Mouse (Mus musculus) lung, embryonic 15.5 days (tissue): ENCODE data around the gene Ssu72. TPM values are rescaled to one million over a fixed set of nuclear protein-coding genes. Genes with fewer than 3 reads are reported as not detected.
"Not testable (repeated sequence)": the region's sequence is repeated elsewhere in the genome, so short reads cannot be mapped to it uniquely, and the experiment has no call there.

ENCODE experiments used
- ATAC-seq: fragments of 200-750 bp; cut with Nextera tagmentation; 2 replicates; pipeline ENCODE4 v1.8.0; 2017; ENCODE audit warnings: moderate number of reproducible peaks, borderline replicate concordance; ENCODE audit not compliant: low FRiP score, low TSS enrichment; ENCODE audit errors: extremely low read depth
- H3K27ac ChIP-seq: fragments of 300-500 bp; sonication (generic); 2 replicates; pipeline ENCODE4 v1.5.1; 2015; ENCODE audit warnings: moderate library complexity, mild to moderate bottlenecking, inconsistent platforms
- H3K27me3 ChIP-seq: fragments of 300-500 bp; sonication (generic); 2 replicates; pipeline ENCODE4 v1.6.1; 2015; ENCODE audit warnings: inconsistent platforms
- H3K36me3 ChIP-seq: fragments of 300-500 bp; sonication (generic); 2 replicates; pipeline ENCODE4 v1.6.1; 2015; ENCODE audit warnings: inconsistent platforms
- H3K4me1 ChIP-seq: fragments of 300-500 bp; sonication (generic); 2 replicates; pipeline ENCODE4 v1.6.1; 2015; ENCODE audit warnings: inconsistent platforms
- H3K4me2 ChIP-seq: fragments of 300-500 bp; sonication (generic); 2 replicates; pipeline ENCODE4 v1.6.1; 2015; ENCODE audit warnings: inconsistent platforms, mild to moderate bottlenecking, moderate library complexity
- H3K4me3 ChIP-seq: fragments of 300-500 bp; sonication (generic); 2 replicates; pipeline ENCODE4 v1.5.1; 2015; ENCODE audit warnings: mild to moderate bottlenecking, inconsistent platforms
- H3K9ac ChIP-seq: fragments of 300-500 bp; sonication (generic); 2 replicates; pipeline ENCODE4 v1.6.1; 2015; ENCODE audit warnings: inconsistent platforms
- H3K9me3 ChIP-seq: fragments of 300-500 bp; sonication (generic); 2 replicates; pipeline ENCODE4 v1.6.1; 2016; ENCODE audit warnings: inconsistent platforms
- WGBS: fragments of 180-500 bp; shearing (Covaris S2); methylation state at CpG from one replicate; pipeline ENCODE4 v1.1.7; 2015; 5-methylcytosine and 5-hydroxymethylcytosine counted together
- polyA plus RNA-seq: library from polyadenylated mRNA; unstranded; fragments of >200 nt; fragmentation: Nextera tagmentation; extraction: Ambion mirVana; gene quantifications from 2 replicates; pipeline ENCODE4 v1.2.1, GENCODE M21; 2015

The Ssu72 gene
- polyA plus RNA-seq, result 147 and 150 TPM in 2 replicates

DNA sequence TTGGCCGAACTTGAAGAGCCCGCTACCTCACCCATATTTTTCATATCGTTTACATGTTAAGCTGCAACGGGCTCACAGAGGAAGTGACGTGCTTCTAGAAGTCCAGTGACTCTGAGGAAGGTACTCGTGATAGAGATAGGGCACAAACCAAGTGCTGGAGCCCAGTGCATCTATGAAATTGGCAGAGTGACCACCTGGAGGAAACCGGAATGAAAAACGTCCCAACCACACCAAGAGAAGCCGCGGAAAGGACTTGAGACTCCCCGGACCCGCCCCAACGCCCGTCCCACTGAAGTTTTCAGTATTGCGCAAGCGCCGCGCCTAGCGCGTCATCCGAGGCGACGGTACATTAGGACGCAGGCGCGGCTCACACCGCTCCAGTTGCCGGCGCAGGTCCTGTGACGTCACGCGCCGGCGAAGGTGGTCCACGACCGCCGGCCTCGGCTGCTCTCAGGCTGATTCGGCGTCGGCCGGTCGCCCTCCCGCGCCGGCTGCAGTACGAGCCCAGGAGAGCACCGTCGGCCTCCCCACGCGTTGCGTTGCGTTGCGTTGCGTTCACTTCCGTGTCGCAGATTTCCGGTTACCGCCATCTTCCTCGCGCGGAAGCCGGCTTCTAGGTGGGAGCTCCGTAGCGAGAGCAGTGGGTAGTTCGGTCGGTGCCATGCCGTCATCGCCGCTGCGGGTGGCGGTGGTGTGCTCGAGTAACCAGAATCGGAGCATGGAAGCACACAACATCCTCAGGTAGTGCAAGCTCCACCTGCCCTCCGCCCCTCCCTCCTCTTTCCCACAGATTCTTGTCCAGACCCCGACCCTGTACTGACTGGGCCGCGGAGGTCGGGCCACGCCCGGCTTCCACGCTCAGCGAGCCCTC lies at the start of gene Ssu72:
Gene Ssu72, plus strand, starts transcription at position 80 of the 871 bp plus-strand sequence.
- peak; percentile 96 for ATAC-seq
- H3K4me3 ChIP-seq, result peak within 1 kb of the TSS; percentile 89
- under 1% methylated on average over 83 of the region's 83 CpGs for WGBS
- H3K27me3 ChIP-seq, result no peaks in the 10 kb centered on the region
- H3K36me3 ChIP-seq, result no peaks in the 10 kb centered on the region
- H3K4me1 ChIP-seq, result peaks cover 18% of the 10 kb centered on the region
- no peaks in the 10 kb centered on the region for H3K9me3 ChIP-seq
- peak within 1 kb of the TSS; percentile 94 for H3K27ac ChIP-seq
- peak within 1 kb of the TSS; percentile 95 for H3K9ac ChIP-seq
- H3K4me2 ChIP-seq, result peak within 1 kb of the TSS; percentile 68

DNA sequence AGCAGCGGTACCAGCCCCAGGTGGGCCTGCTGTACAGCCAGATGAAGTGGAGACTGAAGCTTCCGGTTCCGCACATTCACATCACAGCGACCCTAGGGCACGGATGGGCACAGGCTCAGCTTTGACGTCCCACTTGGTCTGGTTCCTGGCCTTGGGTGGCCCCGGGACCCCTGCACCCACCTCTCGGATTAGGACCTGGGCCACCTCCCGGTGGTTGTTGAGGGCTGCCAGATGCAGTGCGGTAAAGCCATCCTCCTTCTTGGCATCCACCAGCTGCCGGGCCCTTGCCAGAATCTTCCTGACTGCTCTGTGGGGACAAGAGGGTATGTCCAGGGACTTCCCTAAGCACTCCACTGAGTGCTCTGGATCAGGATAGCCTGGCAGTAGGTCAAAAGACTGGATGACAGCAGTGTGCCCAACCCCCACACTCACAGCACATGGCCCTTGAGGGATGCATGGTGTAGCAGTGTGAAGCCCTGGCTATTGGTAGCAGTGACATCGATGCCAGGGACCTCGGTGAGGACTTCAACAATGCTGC lies 48.3 kb upstream of the Ssu72 start:
- Histone ChIP-seq H3K4me2 (no peak overlapping the region), H3K9ac (no peak overlapping the region), H3K9me3 (no peaks in the 10 kb centered on the region), H3K4me3 (no peak overlapping the region), H3K27me3 (peaks cover 23% of the 10 kb centered on the region), H3K36me3 (0 out of 2 replicates have a peak, but pooled peaks cover 3% of the 10 kb centered on the region), H3K27ac (no peak overlapping the region), H3K4me1 (peaks cover 42% of the 10 kb centered on the region)
- ATAC-seq, result no peak
- WGBS, result 89% methylated on average over 13 of the region's 13 CpGs

DNA sequence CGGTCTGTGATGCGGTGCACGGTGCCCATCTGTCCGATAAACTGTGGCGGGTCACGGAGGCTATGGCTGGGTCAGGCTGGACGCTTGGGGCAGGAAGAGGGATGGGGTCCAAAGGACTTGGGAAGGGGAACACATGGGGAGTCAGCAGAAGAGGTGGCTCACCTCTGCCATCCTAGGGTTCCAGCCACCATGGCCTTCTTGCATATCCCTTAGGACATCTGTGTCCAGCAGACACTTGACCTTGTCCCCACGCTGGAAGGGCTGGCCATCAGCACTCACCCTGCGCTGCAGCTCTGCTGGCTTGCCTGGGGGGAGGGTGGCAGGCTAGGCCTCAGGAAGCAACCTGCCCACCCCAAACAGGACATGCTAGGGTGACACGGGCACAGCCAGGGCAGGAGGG lies 45.6 kb upstream of the Ssu72 start:
- Histone ChIP-seq H3K27me3 (peaks cover 19% of the 10 kb centered on the region), H3K9ac (no peak overlapping the region), H3K4me3 (no peak overlapping the region), H3K9me3 (no peaks in the 10 kb centered on the region), H3K27ac (no peak overlapping the region), H3K36me3 (0 out of 2 replicates have a peak, but pooled peaks cover 3% of the 10 kb centered on the region), H3K4me1 (peaks cover 20% of the 10 kb centered on the region), H3K4me2 (no peak overlapping the region)
- ATAC-seq, result no peak
- 90% methylated on average over 10 of the region's 10 CpGs for WGBS

- no peak for ATAC-seq
- Histone ChIP-seq H3K36me3 (0 out of 2 replicates have a peak, but pooled peaks cover 7% of the 10 kb centered on the region), H3K27ac (no peak overlapping the region), H3K4me2 (no peak overlapping the region), H3K9ac (no peak overlapping the region), H3K4me3 (no peak overlapping the region), H3K4me1 (peaks cover 4% of the 10 kb centered on the region; the same call in 1 of the 2 replicates), H3K27me3 (0 out of 2 replicates have a peak, but pooled peaks cover 2% of the 10 kb centered on the region), H3K9me3 (no peaks in the 10 kb centered on the region)
- 61% methylated on average over 12 of the region's 12 CpGs for WGBS
These were observed 44.0 kb upstream of the Ssu72 start for GRCm38 (mm10) chr4:155660641-155661040.

- Histone ChIP-seq H3K9me3 (no peaks in the 10 kb centered on the region), H3K27me3 (no peaks in the 10 kb centered on the region), H3K4me3 (no peak overlapping the region), H3K4me1 (peaks cover 16% of the 10 kb centered on the region), H3K4me2 (no peak overlapping the region), H3K9ac (no peak overlapping the region), H3K27ac (0 out of 2 replicates have a peak overlapping the region, but pooled peaks have one; percentile 3), H3K36me3 (peaks cover 9% of the 10 kb centered on the region; the same call in 1 of the 2 replicates)
- no peak for ATAC-seq
These were observed 37.7 kb upstream of the Ssu72 start for GRCm38 (mm10) chr4:155666903-155667302.

DNA sequence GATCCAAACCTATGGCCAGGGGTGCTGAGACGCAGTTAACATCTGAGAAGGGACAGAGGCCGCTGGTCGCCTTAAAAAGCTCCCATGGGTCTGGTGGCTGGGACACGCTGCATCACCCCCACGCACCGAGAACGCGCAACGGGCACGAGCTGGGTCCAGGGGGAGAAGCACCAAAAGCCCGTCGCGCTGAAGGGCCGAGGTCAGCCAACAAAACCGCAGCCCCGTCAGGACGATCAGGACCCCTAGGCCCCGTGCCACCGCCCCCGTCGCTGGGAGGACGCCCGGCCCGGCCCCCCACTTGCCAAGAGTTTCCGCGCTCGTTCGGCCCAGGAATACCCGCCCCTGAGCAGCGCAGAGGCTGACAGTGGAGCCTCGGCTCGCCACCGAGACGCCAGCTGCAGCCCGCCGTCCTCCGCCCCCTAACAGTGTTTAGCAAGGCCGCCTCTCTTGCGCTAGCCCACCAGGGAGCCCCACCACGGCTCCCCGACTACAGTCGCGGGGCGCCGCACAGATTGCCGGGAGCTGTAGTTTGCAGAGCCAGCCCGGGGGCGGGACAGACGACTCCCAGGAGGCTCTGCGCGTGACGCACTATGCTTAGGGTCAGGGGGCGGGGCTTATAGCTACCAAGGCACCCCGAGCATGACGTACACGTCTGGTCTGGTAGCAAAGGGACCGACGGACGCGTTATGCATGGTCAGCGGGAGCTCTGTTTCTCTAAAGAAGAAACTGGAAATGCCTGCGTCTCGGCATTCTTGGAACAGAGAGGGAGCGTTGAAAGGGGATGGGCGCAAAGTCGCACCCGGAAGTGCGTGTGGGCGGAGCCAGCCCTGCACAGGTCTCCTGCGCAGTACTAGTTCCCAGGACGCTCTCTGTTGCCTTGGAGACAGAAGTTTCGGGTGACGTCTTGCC lies 35.7 kb upstream of the Ssu72 start, which contains the start of gene Mib2:
Gene Mib2, minus strand, starts transcription at position 510 of the 909 bp plus-strand sequence.
- ATAC-seq, result peak; percentile 99
- H3K27me3 ChIP-seq, result no peaks in the 10 kb centered on the region
- H3K4me3 ChIP-seq, result peak within 1 kb of the TSS; percentile 90
- peak within 1 kb of the TSS; percentile 80 for H3K27ac ChIP-seq
- peak within 1 kb of the TSS; percentile 84 for H3K4me2 ChIP-seq
- peaks cover 9% of the 10 kb centered on the region; the same call in 1 of the 2 replicates for H3K36me3 ChIP-seq
- H3K9ac ChIP-seq, result peak within 1 kb of the TSS; percentile 74
- WGBS, result under 1% methylated on average over 70 of the region's 73 CpGs
- peaks cover 16% of the 10 kb centered on the region for H3K4me1 ChIP-seq
- H3K9me3 ChIP-seq, result no peaks in the 10 kb centered on the region

GRCm38 (mm10) chr4:155669598-155670075 lies 35.0 kb upstream of the Ssu72 start:
- no peak overlapping the region for H3K27ac ChIP-seq

DNA sequence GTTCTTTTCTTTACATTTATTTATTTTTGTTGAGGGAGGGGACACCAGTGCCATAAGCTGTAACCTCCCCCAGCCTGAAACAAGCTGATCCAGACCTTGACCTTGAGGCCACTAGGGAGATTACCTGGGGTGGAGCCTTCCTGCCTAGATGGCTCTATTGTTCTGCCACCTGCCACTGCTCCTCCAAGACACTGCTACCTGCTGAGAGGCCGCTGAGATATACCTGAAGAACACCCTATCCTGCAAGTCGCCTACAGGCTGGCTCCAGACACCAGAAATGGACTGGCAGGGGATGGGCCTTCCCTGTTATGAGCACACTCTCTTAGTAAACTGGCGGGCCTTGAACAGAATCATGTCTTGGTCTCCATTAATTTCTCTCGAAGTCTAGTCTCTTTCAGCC lies 34.4 kb upstream of the Ssu72 start:
- ATAC-seq, H3K9me3 ChIP-seq, H3K4me2 ChIP-seq, H3K9ac ChIP-seq, H3K36me3 ChIP-seq, H3K27ac ChIP-seq, H3K27me3 ChIP-seq: not testable (repeated sequence)
- peaks cover 16% of the 10 kb centered on the region for H3K4me1 ChIP-seq
- H3K4me3 ChIP-seq, result peak overlapping the region; percentile 90; the same call in 1 of the 2 replicates
- WGBS, result 64% methylated on average over 4 of the region's 4 CpGs

More at GRCm38 (mm10) chr4:155669598-155670075, 35.0 kb upstream of the Ssu72 start:
- no peaks in the 10 kb centered on the region for H3K9me3 ChIP-seq
- peak; percentile 2; the same call in 1 of the 2 replicates for ATAC-seq
- 1% methylated on average over 8 of the region's 8 CpGs for WGBS
- H3K36me3 ChIP-seq, result peaks cover 4% of the 10 kb centered on the region; the same call in 1 of the 2 replicates
- peak overlapping the region; percentile 90 for H3K4me3 ChIP-seq
- H3K4me1 ChIP-seq, result peaks cover 16% of the 10 kb centered on the region
- H3K9ac ChIP-seq, result peak overlapping the region; percentile 74
- H3K27me3 ChIP-seq, result no peaks in the 10 kb centered on the region
- H3K4me2 ChIP-seq, result peak overlapping the region; percentile 84

DNA sequence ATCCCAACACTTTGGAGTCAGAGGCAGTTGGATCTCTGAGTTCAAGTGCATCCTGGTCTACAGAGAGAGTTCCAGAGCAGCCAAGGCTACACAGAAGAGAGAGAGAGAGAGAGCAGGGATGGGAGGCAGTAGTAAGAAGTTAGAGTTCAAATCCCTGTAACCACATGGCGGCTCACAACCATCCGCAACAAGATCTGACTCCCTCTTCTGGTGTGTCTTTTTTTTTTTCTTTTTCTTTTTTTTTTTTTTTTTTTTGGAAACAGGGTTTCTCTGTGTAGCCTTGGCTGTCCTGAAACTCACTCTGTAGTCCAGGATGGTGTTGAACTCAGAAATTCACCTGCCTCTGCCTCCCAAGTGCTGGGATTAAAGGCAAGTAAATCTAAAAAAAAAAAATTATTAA lies 32.5 kb upstream of the Ssu72 start:
- H3K9ac ChIP-seq, result no peak overlapping the region
- H3K36me3 ChIP-seq, result no peaks in the 10 kb centered on the region
- no peak overlapping the region for H3K4me2 ChIP-seq
- no peak for ATAC-seq
- WGBS, result 58% methylated on average over 2 of the region's 2 CpGs
- no peaks in the 10 kb centered on the region for H3K27me3 ChIP-seq
- no peak overlapping the region for H3K27ac ChIP-seq
- peaks cover 14% of the 10 kb centered on the region for H3K4me1 ChIP-seq
- H3K9me3 ChIP-seq, result no peaks in the 10 kb centered on the region
- H3K4me3 ChIP-seq, result no peak overlapping the region

DNA sequence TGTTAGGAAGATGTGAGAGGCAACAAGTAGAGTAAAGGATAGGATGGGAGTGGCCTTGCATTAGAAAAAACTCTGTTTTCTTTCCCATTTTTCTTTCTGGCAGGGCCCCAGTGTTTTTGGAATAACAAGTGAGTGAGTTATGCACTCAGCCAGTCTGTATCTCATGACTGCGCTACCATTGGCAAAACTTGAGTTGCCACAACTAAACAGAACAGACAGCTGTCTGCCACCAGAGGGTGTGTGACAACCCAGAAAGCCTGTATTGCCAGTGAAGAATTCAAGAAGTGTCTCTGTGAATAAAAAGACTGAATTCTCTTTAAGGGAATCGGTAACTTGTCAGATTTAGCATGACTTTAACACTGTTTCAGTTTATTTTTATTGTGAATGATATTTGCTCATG lies 28.6 kb upstream of the Ssu72 start:
- Histone ChIP-seq H3K9ac (no peak overlapping the region), H3K4me2 (no peak overlapping the region), H3K4me1 (no peaks in the 10 kb centered on the region), H3K27me3 (no peaks in the 10 kb centered on the region), H3K9me3 (no peaks in the 10 kb centered on the region), H3K27ac (no peak overlapping the region), H3K36me3 (no peaks in the 10 kb centered on the region), H3K4me3 (no peak overlapping the region)
- 68% methylated on average over 2 of the region's 2 CpGs for WGBS
- ATAC-seq, result no peak

GRCm38 (mm10) chr4:155683670-155684277 lies 20.8 kb upstream of the Ssu72 start:
- not testable (repeated sequence) for ATAC-seq
- 83% methylated on average over 16 of the region's 19 CpGs for WGBS

More at GRCm38 (mm10) chr4:155683670-155684277, 20.8 kb upstream of the Ssu72 start:
- H3K27me3 ChIP-seq, H3K27ac ChIP-seq, H3K4me1 ChIP-seq, H3K4me3 ChIP-seq, H3K36me3 ChIP-seq, H3K4me2 ChIP-seq, H3K9me3 ChIP-seq, H3K9ac ChIP-seq: not testable (repeated sequence)
